Mouse (Mus musculus) c-Kit-negative CD71-positive TER-119-positive erythroid progenitor cells, embryonic 14.5 days (primary cell): ENCODE data around the gene Ubr2.

Experiments used
- DNase-seq: peaks from one replicate; pipeline ENCODE4 v3.0.0-alpha.2; 2013; ENCODE audit warnings: low read depth, low spot score

The Ubr2 gene

DNA sequence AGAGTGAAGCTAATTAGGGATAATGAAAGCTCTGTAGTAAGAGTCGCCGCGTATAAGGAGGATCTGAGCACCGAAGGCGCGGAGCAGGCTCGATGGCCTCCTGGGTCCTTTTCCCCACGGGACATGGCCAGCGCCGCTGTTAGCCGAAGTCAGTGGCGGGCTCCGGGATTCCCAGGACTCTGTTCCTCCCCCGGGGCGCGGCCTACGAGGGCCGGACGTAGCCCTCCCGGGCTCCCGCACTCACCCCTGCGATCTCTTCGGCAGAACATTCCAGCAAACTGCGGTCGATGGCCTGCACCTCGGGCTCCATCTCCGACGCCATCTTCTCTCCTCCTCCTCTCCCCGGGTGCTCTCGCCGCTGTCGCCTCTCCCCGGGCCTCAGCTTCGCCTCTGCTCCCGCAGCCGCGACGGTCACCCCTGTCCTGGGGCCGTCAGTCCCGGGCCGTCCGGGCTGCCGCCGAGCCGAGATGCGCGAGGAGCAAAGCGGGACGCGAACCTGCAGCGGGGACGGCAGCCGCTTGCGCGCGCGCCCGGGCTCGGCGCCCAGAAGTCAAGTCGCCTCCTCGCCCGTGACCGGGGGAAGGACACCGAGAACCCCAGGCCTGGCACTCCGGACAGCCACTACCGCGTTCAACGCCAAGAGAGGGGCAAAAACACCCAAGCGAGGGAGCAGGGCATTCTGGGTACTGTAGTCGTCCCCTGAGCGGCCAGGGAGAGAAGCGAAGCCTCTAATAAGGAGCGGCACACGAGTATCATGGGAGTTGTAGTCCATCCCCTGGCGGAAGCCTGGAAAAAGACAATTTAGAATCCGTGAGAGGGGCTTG is at the start of gene Ubr2:
Gene Ubr2 (minus strand): TSS at position 659 of the 824 bp plus-strand sequence.
- DNase-seq: peak; percentile 84

DNA sequence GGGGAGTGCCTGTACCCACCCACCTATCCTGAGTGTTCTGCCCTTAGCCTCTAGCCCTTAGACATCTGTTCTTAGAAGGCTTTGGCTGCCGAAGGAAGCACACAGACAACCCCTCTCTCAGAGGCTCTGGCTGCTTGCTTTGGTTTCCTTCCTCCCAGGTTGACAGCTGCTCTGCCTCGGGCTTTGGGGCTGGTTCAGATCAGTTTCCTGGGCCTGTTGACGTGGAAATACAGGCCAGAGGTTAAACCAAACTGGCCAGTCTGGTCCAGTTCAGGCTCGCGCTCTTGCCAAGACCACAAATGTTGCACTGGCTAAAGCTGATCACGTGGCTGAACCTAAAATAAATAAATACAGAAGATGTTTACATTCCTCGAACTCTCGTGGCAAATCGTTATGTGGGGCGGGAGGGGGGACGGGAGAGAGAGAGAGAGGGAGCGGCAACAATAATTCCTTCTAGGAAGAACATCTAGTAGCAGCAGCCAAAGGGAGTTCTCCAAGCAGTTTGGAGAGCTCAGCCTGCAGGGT is 49.5 kb upstream of the Ubr2 start:
- DNase-seq: no peak

DNA sequence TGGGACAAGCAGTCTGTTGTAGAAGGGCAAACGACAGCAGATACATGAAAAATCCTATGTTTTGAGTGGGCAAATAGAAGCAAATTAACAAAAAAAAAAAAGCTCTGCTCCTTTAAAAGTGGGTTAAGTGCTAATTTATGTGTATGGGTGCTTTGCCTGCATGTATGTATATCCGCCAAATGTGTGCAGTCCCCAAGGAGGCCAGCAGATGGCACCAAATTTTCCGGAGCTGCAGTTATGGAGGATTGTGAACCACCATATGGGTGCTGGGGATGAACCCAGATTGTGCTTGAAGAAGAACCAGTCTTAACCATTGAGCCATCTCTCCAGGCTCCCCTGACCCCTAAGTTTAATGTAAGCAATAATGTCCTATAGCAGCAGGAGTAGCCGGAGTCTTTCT is 47.6 kb upstream of the Ubr2 start:
- no peak for DNase-seq

DNA sequence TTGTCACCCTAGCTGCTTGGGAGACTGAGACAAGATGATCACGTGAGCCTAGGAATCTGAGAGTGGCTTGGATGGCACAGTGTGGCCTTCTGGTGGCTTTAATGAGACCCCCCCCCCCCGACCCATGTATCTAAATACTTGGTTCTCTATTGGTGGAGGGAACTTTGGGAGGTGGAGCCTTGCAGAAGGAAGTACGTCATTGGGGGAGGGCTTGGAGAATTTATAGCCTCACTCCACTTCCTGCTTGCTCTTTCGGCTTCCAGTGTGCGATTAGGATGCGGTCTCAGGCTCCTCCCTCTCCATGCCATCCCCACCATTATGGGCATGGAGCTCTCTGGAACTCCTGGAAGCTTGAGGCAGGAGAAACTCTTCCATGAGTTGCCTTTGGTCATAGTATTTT is 46.1 kb upstream of the Ubr2 start:
- DNase-seq: no peak

DNA sequence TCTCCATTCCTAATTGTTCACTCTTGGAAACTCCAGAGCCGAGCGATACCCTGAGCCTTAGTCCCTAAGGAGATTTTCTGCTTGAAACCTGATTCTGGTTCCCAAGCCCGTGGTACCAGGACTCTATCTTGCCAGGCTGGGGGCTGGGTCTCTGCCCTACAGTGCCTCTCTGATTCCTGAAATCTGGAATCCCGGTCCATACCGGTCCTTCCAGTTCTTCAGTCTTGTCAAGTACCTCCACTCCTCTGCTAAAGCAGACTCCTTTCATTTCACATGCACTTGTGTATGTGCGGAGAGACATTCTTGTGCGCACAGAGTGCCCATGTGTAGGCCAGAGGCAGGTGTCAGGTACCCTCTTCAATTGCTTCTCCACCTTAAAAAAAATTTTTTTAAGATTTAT is 44.8 kb upstream of the Ubr2 start:
- DNase-seq: no peak

DNA sequence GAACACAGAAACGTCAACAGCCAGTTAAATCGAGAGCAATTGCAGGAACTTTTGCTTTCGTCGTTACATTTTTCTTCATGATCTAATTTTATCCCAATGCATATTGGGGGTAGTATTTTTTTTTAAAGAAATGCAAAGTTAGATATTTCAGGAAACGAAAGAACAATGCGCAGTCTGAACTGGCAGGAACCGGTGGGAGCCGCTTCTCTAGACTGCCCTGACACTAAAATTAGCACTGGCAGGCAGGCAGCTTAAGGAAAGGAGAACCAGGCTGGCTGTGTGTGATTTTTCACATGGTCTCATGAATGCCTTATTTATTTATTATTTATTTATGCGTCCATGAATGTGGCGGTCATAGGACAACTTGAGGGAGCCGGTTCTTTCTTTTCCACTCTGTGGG is 44.3 kb upstream of the Ubr2 start:
- no peak for DNase-seq

DNA sequence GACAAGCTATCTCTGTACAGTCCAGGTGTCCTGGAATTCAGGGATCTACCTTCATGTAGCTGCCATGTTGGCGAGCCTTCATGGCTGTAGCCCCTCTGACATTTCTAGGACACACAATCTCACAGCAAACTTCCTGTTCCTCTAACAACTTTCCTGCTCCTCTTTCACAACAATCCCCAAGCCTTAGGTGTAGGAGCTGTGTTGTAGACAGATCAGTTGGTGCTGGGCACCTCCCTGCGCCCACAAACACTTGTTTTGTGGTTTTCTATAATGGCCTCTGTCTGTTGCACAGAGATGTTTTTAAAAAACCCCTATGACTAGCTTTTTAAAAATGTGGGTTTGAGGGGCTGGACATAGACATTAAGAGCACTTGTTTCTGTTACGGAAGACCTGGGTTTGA is 40.3 kb upstream of the Ubr2 start:
- DNase-seq: no peak

DNA sequence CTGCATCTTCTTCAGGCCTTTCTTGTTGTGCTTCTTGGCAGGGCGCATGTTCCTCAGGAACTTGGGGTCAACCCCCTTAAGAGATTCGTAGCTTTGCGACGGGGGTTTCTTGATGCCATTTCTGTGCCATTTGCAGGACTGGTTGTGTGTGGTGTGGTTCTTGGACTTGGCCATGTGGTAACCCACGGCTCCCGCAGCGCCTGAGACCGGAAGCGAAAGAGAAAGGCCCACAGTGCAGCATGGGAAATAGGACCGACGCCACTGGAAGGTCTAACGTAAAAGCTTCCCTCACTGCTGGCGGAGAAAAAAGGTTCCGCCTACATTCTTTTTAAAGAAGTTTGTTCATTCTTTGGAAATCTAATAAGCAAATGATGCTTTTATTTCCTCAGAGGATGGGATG is 32.5 kb upstream of the Ubr2 start:
- DNase-seq: no peak

DNA sequence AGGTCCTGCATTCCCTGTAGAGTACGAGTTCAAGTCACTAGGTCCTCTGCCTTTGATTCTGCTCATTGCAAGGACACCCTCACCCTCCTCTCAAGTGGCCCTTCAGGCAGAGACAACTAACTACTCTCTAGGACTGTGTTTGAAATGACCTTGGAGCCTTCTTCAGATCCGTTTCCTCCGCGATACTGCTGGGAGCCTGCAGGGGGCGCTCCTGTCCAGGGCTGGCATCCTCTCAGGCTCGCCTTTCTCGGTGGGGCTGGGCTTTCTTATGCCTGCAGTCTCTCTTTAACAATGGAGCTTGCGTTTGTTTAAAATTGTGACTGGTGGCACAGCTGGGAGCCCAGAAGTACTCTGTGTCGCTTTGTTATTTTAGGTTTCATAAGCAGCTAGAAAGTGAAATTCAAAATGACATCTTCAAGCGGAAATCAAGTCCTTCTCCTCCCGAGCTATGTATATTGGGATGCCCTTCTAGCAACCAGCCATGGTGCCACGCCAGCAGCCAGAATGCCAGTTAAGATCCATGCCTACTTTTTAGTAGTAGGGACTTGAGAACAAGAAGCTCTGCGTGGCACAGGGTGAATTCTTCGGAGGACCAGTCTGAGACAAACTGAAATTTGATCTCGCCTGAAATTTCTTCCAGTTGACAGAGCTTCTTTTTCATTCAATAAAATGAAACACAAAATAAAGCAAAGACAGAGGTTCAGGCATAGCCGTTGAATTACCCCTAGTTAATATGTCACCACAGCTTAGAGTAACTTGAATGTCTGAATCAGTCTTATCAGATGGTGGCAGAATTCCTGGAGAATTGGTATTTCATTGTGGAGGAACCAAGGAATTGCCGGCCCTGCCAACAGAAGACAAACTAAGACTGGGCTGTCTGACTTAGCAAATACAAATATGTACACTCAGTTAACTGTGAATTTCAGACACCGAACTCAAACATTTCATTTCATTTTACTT is 28.8 kb upstream of the Ubr2 start:
- DNase-seq: peak; percentile 6

DNA sequence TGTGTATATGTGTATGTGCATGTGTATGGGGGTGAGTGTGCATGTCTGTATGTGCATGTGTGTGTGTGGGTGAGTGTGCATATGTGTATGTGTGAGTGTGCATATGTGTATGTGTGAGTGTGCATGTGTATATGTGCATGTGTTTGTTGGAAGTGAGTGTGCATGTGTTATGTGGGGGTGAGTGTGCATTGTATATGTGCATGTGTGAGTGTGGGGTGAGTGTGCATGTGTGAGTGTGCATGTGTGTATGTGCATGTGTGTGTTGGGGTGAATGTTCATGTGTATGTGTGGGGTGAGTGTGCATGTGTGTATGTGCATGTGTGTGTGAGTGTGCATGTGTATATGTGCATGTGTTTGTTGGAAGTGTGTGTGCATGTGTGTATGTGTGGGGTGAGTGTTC is 24.2 kb upstream of the Ubr2 start:
- no peak for DNase-seq

DNA sequence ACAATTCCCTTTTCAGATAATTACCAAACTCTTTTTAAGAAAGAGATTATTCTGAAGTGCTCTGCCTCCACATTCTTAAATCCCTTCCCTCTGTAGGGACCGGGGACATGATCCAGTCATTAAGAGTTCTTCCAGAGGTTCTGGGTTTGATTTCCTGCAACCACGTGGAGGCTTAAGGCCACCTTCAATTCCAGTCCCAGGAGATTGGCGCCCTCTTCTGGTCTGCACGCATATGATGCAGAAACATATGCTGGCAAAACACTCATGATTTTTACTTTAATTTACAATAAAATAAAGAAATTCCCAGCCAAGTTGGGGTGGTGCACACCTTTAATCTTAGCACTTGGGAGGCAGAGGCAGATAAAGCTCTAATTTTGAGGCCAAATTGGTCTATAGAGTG is 23.3 kb upstream of the Ubr2 start:
- peak; percentile 16 for DNase-seq

DNA sequence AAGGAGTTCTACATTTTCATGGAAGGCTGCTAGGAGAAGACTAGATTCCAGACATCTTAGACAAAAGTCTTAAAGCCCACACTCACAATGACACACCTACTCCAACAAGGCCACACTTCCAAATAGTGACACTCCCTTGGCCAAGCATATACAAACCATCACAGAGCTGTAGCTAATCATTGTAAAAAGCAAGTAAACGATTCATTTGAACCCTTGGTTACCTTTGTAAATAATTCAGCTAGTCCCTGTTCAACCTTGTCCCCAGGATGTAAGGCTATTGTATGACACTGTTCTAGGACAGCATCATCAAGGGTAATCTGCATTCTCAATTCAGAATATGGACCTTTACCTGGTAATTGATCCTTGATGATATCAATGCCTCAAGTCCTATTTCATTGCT is 14.4 kb upstream of the Ubr2 start:
- no peak for DNase-seq

DNA sequence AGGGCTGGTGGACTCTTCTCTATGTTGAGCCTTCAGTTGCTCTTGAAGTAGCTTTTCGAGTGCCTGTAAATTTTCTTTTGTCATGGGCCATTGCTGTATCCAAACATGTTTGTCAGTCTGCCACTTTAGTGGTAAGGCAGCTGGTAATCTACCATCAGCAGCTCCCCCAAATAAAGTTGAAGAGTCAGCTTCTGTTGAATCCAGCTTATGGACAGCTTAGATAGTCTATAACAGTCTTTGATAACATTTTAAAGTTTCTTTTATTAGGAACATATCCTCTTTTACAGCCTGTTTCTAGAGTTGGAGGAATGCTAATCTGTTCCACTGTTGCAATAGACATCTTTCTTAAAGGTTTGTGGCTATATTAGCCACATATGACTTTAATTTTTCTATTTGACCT is 13.0 kb upstream of the Ubr2 start:
- DNase-seq: no peak

DNA sequence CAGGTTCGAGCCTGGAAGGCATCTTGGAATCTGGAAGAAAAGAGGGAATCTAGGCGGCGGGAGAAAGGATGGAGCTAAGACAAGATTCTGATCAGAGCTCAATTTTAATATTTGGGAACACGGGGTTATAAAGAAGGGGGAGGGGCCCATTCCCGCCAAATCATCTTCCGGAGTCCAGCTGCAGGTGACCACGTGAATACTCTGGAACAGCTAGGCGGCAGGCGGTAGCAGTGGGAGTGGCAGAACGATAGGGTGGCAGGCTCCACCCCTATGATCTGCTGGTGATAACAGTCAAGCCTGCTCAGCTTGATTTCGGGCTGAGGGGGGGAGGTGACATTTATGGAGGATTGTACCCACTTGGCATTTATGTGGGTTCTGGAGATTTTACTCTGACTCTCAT is 2.5 kb upstream of the Ubr2 start:
- no peak for DNase-seq

DNA sequence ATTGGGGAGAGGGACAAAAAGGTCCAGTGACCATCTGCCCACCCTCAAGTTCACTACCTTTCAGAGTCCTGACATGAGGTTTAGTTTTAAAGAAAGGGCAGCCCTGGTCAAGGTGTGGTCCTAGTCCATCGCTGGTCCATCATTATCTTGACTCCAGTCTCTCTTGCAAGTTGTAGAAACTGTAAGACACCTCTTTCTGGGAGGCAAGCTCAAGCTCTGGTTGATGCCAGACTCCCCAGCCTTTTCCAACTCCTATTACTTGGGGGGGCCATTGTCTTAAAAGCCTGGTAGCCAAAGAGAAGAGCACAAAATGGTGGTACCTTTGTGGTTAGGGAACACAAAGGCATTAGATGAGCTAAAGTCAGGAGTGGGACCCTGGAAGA is 1.3 kb upstream of the Ubr2 start:
- DNase-seq: no peak

DNA sequence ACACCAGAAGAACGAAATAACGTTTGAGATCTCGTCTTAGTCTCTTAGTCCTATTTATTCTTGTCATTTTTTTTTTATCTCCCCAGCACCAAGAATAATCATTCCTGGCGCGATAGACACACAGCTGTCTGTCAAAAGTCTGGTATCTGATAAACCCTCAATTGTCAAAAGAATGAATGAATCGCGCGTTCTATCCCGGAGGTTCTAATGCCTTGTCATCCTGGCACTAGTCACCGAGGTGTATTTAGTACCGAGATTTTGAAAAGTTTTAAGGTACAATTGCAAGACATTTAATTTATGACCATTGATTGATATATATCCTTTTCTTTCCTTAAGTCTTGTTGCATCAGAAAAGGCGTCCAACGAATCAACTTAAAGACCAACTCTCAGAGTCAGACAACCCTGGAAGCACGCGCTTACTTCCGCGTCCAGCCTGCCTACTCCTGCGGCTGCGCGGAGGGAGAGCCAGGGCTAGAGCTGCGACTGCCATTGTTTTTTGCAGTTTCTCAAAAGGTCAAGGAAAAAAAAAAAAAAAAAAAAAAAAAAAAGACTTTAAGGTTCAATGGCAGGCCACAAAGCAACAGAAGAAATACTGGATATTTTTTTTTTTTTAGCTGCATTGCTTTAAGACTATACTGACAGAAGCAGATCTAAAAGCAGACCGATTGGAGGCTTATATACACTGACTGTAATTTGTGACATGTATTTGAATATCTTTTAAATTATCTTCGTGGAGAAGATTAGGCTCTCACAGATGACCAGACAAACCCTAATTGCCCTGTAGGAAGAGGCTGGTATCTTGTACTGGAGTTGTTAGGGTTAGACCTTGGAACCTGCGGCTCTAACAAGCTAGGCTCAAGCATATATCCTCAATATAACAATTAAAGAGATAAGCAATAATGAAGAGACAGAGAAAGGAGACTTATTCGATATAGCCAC is 635 bp upstream of the Ubr2 start:
- DNase-seq: no peak

DNA sequence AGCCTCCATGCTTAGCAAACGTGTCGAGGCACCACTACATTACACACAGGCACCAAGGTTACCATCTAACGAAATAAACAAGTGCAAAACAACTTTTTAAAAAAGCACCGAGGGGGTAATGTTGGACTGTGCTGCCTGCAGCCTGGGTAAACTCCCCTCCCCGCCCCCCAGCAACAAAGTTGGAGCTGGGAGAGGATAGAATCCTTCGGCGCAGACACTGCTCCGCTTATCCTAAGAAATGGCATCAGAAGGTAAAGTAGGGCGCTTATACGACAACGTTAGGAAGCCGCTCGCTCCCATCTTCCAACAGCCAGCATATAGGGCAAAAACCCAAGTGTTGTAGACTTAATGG is 834 bp downstream of the Ubr2 start:
- no peak for DNase-seq

DNA sequence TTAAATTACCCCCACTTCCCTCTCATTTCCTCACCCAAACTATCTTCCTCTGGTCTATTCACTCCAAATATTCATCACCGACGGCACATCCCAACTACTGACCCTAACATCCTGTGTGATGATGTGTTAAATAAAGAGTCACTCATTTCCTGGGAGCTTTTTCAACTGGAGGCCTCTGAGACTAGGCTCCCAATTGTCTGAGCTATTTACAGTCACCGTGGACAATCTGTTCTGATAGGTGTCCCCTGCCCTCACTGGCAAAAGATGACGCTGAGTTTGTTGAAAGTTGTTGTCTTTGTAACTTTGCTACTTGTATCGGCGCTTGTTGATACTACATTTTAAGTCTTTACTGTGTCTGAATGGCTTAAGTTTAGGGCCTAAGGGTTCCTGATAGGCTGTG is 1.3 kb downstream of the Ubr2 start:
- DNase-seq: peak; percentile 28

DNA sequence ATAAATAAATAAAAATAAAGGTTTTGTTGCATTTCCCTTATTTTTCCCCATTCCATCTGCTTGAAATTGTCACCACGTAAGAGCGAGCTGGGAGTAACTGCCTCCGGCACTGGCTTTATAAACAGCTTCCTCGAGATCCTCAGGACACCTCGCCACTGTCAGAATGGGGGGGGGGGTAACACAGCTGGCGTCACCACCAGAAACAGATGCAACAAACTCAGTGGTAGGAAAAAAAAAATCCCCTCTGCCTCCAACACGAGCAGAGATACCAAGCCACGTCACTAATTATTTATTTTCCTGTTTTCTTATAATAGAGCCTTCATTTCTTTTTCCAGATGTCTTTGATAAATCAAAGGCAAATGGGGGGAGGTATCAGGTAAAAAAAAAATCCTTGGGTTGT is 1.9 kb downstream of the Ubr2 start:
- no peak for DNase-seq

DNA sequence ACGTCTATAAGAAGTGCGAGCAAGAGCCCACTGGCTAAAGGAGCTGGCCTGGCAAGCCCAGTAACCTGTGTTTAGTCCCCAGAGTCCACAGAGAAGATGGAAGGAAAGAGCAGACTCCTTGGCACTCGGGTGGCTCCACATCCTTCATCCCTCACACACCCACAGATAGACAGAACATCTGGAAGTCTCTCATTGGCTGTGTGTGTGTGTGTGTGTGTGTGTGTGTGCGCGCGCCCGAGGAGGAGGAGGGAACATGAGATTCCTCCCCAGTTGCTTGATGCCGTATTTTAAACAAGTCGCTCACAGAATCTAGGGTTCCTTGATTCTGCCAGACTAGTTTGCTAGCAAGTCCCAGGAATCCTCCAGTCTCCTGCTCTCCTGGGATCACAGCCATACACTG is 3.6 kb downstream of the Ubr2 start:
- no peak for DNase-seq

DNA sequence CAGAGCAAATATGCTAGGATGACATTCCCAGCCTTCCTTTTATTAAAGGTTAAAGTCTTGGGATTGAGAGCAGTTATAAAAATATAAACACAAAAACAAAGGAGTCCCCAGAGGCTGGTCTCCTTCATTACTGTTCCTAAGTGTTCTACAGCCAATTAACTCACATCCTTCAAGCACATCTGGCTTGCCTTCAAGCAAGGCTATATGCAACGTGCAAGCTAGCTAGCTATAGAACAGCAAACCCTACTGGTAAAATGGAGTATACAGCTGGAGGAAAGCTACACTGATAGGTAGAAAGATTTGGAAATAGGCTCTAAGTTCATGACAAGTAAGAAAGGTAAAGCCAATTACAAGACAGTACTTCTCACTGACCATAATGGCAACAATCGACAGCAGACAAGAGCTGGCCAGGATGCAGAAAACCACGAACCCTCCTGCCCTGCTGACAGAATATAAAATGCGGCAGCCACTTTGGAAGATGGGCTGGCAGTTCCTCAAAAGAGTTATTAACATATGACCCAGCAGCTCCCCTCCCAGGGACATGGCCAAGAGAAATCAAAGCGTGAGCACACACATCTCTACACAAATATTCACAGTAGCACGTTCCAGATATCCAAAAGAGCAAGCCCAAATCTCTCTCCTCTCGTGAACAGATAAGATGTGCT is 4.5 kb downstream of the Ubr2 start:
- no peak for DNase-seq
